Mouse (Mus musculus): ENCODE data around the gene Pitx1. TPM values are rescaled to one million over a fixed set of nuclear protein-coding genes. Genes with fewer than 3 reads are reported as not detected.

Pitx1 gene
- polyA plus RNA-seq, 1 experiment from 2014 or later, result not detected

DNA sequence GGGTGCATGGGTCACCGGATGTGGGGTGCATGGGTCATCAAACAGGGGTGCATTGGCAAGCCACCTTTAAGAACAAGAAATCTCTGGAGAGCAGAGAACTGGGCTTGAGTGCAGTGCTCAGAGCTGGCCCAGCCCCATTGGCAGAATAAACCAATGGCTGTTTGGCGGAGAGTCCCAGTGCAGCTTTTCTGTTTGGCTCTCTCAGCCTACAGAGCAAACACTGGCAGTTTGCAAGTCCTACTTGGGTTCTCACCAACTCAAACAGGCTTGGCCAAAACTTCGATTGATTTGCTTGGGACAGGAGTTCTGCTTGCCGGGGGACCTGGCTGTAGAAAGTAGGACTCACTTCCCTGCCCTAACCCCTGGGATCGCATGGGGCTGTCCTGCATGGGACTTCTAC, 25.0 kb downstream of the Pitx1 start:
- no peaks in the 10 kb centered on the region for H3K36me3 ChIP-seq (ENCODE audit: poor library complexity, severe bottlenecking)
- H3K4me3 ChIP-seq, result no peak overlapping the region
- no peak overlapping the region for H3K4me2 ChIP-seq
- H3K9ac ChIP-seq, result no peak overlapping the region
- H3K27me3 ChIP-seq, result no peaks in the 10 kb centered on the region
- H3K27ac ChIP-seq, result no peak overlapping the region
- 70% methylated on average over 5 of the region's 5 CpGs for WGBS
- no peaks in the 10 kb centered on the region for H3K4me1 ChIP-seq
- no peak for ATAC-seq
- H3K9me3 ChIP-seq (replicated peaks), result no peaks in the 10 kb centered on the region

GRCm38 (mm10) chr13:55809707-55810106, 26.3 kb downstream of the Pitx1 start:
- H3K4me1 ChIP-seq, result no peaks in the 10 kb centered on the region
- H3K36me3 ChIP-seq (ENCODE audit: poor library complexity, severe bottlenecking), result no peaks in the 10 kb centered on the region
- 94% methylated on average over 10 of the region's 10 CpGs for WGBS
- H3K4me3 ChIP-seq, result no peak overlapping the region
- no peak for ATAC-seq
- H3K9me3 ChIP-seq (replicated peaks), result no peaks in the 10 kb centered on the region
- H3K27me3 ChIP-seq, result no peaks in the 10 kb centered on the region
- no peak overlapping the region for H3K4me2 ChIP-seq
- no peak overlapping the region for H3K27ac ChIP-seq
- H3K9ac ChIP-seq, result no peak overlapping the region

GRCm38 (mm10) chr13:55809041-55809623, 26.9 kb downstream of the Pitx1 start:
- WGBS, result 71% methylated on average over 7 of the region's 7 CpGs
- no peaks in the 10 kb centered on the region for H3K9me3 ChIP-seq (replicated peaks)
- H3K4me3 ChIP-seq, result no peak overlapping the region
- H3K4me1 ChIP-seq, result no peaks in the 10 kb centered on the region
- H3K4me2 ChIP-seq, result no peak overlapping the region
- ATAC-seq, result no peak
- H3K36me3 ChIP-seq (ENCODE audit: poor library complexity, severe bottlenecking), result no peaks in the 10 kb centered on the region
- no peaks in the 10 kb centered on the region for H3K27me3 ChIP-seq
- H3K9ac ChIP-seq, result no peak overlapping the region
- no peak overlapping the region for H3K27ac ChIP-seq

DNA sequence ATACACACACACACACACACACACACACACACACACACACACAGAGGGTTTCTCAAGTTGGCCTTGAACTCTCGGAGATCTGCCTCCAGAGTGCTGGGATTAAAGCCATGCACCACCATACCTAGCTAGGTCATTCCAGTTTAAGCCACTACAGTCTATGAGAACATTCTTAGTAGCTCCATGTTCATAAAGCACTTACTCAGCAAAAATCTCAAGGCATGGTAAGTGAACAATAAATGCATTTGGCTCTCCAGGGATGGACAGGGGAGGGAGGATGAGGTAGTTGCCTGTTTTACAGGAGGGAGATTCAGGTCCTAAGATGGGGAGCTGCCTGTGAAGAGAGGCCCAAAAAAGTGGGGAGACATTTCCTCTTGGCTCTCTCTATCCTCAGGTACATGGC, 32.0 kb downstream of the Pitx1 start:
- WGBS, result 87% methylated on average over 1 of the region's 1 CpGs
- Histone ChIP-seq H3K9ac (no peak overlapping the region), H3K4me1 (no peaks in the 10 kb centered on the region), H3K4me2 (no peak overlapping the region), H3K9me3 (replicated peaks) (no peaks in the 10 kb centered on the region; the same call in none of the 2 replicates), H3K4me3 (no peak overlapping the region), H3K36me3 (ENCODE audit: poor library complexity, severe bottlenecking) (no peaks in the 10 kb centered on the region), H3K27ac (no peak overlapping the region), H3K27me3 (no peaks in the 10 kb centered on the region)
- no peak for ATAC-seq

DNA sequence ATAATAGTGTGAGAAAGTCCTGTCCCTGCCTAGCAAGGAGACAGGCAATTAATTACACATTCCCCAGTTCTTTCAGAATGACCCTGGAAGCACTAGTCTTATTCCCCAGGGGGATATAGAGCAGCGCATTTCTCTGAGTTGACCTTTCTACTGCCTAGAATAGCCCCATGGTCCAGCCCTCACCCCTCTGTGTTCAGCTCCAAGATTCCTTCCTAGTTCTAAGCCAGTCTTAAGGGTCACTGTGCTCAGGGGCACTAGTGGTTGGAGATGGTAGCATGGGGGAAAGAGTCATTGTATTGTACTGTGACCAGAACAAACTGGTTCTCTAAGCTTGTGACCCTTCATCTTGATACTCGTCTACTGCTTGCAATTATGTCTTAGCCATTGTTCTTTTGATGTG, 34.7 kb downstream of the Pitx1 start:
- H3K9ac ChIP-seq, result no peak overlapping the region
- no peaks in the 10 kb centered on the region for H3K36me3 ChIP-seq (ENCODE audit: poor library complexity, severe bottlenecking)
- WGBS, result 60% methylated on average over 2 of the region's 2 CpGs
- H3K4me3 ChIP-seq, result no peak overlapping the region
- H3K9me3 ChIP-seq (replicated peaks), result no peaks in the 10 kb centered on the region; the same call in none of the 2 replicates
- H3K27ac ChIP-seq, result no peak overlapping the region
- ATAC-seq, result no peak
- no peaks in the 10 kb centered on the region for H3K4me1 ChIP-seq
- H3K4me2 ChIP-seq, result no peak overlapping the region
- no peaks in the 10 kb centered on the region for H3K27me3 ChIP-seq

DNA sequence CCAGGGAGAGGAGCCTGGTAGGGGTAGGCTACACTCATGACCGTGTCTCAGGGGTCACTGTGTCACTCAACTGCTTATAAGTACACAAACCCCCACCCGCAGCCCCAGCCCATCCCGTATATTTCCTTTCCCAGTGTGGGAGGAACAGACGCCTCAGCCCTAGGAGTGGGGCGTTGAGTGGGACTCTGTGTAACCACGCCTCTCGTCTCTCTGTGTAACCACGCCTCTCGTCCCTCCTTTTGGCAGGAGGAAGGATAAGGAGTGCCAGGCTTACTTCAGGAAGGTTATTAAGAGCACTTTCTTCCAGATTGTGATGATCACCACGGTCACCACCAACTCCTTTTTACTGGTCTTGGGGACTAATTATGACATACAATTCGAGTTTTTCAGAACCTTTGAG, 49.9 kb downstream of the Pitx1 start:
- H3K27ac ChIP-seq, result no peak overlapping the region
- no peaks in the 10 kb centered on the region for H3K27me3 ChIP-seq
- no peaks in the 10 kb centered on the region for H3K9me3 ChIP-seq (replicated peaks)
- no peaks in the 10 kb centered on the region for H3K36me3 ChIP-seq (ENCODE audit: poor library complexity, severe bottlenecking)
- H3K4me1 ChIP-seq, result no peaks in the 10 kb centered on the region
- WGBS, result 79% methylated on average over 11 of the region's 11 CpGs
- no peak overlapping the region for H3K9ac ChIP-seq
- H3K4me3 ChIP-seq, result no peak overlapping the region
- H3K4me2 ChIP-seq, result no peak overlapping the region
- no peak for ATAC-seq

DNA sequence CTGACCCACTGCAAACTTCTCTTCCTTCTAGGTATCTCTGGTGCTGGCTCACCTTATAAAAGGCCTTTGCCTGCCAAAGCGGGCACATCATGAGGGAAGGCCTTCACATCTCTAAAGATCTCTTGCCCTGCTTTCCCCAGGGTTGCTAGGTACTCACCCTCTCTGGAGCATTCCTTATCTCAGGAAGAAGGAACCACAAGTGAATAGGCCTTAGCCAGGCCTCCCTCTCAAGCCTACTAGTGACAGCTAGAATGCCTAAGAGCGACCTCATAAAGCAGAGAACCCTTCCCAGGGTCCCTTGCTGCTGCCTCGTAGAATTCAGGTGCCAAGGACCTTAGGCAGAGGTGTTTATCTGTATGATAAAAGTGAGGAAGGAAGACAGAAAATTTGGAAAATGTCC, 51.7 kb downstream of the Pitx1 start, which contains the start of gene Catsper3:
Gene Catsper3 (plus strand): TSS at position 301 of the 400 bp plus-strand sequence.
- no peak within 1 kb of the TSS for H3K9ac ChIP-seq
- H3K27me3 ChIP-seq, result no peaks in the 10 kb centered on the region
- no peak within 1 kb of the TSS for H3K27ac ChIP-seq
- H3K4me2 ChIP-seq, result no peak within 1 kb of the TSS
- 89% methylated on average over 3 of the region's 3 CpGs for WGBS
- H3K4me3 ChIP-seq, result no peak within 1 kb of the TSS
- H3K36me3 ChIP-seq (ENCODE audit: poor library complexity, severe bottlenecking), result no peaks in the 10 kb centered on the region
- H3K9me3 ChIP-seq (replicated peaks), result no peaks in the 10 kb centered on the region
- ATAC-seq, result no peak
- no peaks in the 10 kb centered on the region for H3K4me1 ChIP-seq

DNA sequence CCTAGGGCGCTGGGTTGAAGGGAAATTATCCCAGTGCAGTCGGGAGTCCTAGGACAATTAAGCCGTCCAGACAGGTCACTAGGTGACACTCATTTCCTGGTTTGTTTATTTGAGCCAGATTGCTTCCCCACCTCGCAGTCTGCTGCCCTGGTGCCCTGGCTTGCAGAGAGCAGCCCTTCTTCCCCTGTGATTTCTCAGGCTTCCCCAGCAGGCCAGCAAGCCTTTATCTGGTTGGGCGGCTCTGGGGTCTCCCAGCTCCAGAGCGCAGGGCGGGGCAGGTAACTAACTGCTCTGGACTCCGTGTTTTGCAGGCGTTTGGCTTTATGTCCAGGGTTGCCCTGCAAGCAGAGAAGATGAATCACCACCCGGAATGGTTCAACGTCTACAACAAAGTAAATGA, 60.9 kb downstream of the Pitx1 start:
- ATAC-seq, result no peak
- no peaks in the 10 kb centered on the region for H3K27me3 ChIP-seq

More for the DNA sequence above, 60.9 kb downstream of the Pitx1 start:
- H3K9me3 ChIP-seq (replicated peaks), result no peaks in the 10 kb centered on the region
- no peak overlapping the region for H3K9ac ChIP-seq
- H3K4me3 ChIP-seq, result no peak overlapping the region
- 78% methylated on average over 11 of the region's 11 CpGs for WGBS
- H3K36me3 ChIP-seq (ENCODE audit: poor library complexity, severe bottlenecking), result no peaks in the 10 kb centered on the region
- H3K27ac ChIP-seq, result no peak overlapping the region
- no peak overlapping the region for H3K4me2 ChIP-seq
- H3K4me1 ChIP-seq, result no peaks in the 10 kb centered on the region

Other genes with a start within 250 kb of the Pitx1 start
- gene B4galt7, start 236.3 kb downstream of the Pitx1 start, polyA plus RNA-seq (2015; fragmentation: Nextera tagmentation; extraction: Ambion mirVana), result 34.7 and 35.8 TPM in 2 replicates
- 88.0 and 88.7 TPM in 2 replicates for gene Caml, start 213.2 kb downstream of the Pitx1 start, polyA plus RNA-seq (2015; fragmentation: Nextera tagmentation; extraction: Ambion mirVana)
- 36.6 and 38.6 TPM in 2 replicates for gene Ddx46, start 201.2 kb downstream of the Pitx1 start, polyA plus RNA-seq (2015; fragmentation: Nextera tagmentation; extraction: Ambion mirVana)
- gene B230219D22Rik, start 143.1 kb downstream of the Pitx1 start, polyA plus RNA-seq (2015; fragmentation: Nextera tagmentation; extraction: Ambion mirVana), result 58.4 and 60.6 TPM in 2 replicates
- gene Txndc15, start 121.5 kb downstream of the Pitx1 start, polyA plus RNA-seq (2015; fragmentation: Nextera tagmentation; extraction: Ambion mirVana), result 98.2 and 108 TPM in 2 replicates
- 24.5 and 25.9 TPM in 2 replicates for gene Pcbd2, start 108.8 kb downstream of the Pitx1 start, polyA plus RNA-seq (2015; fragmentation: Nextera tagmentation; extraction: Ambion mirVana)
- 0.17 TPM in 1 of 2 replicates, not detected in the other for gene Catsper3, start 51.6 kb downstream of the Pitx1 start, polyA plus RNA-seq (2015; fragmentation: Nextera tagmentation; extraction: Ambion mirVana)

Measured in forebrain, embryonic 13.5 days (tissue).